Mouse (Mus musculus): ENCODE data around the gene Pwp1. TPM values are rescaled to one million over a fixed set of nuclear protein-coding genes. Genes with fewer than 3 reads are reported as not detected.
"Not testable (repeated sequence)": the region's sequence is repeated elsewhere in the genome, so short reads cannot be mapped to it uniquely, and the experiment has no call there.

Pwp1 gene
- 10 to 100 TPM; 12.6 to 14.0 TPM for total RNA-seq (2021)
- polyA plus RNA-seq (2012; rRNA removed) = 7.0 and 12.9 TPM in 2 replicates
- long read RNA-seq, transcript Pwp1-201 (15 exons, 2,572 nt) = major isoform, 16 of 16 reads
- long read RNA-seq, partial matches to known transcripts = 0 of 16 reads
- long read RNA-seq, other reads (novel, unspliced or antisense) = 0 of 16 reads

- DNase-seq = peak; percentile 27 to 28
- H3K27me3 ChIP-seq (ENCODE audit: control insufficient read depth, insufficient read depth, low read length); intact Hi-C loops (cut with DNase I); H3K36me3 ChIP-seq (ENCODE audit: control insufficient read depth, insufficient read depth, low read length); H3K79me2 ChIP-seq (replicated peaks; ENCODE audit: control insufficient read depth, insufficient read depth, low read length); H3K4me1 ChIP-seq (ENCODE audit: control insufficient read depth, insufficient read depth, low read length); H3K27ac ChIP-seq: not testable (repeated sequence)
- 3% methylated on average over 48 of the region's 49 CpGs for WGBS
- peak within 1 kb of the TSS; percentile 28 for H3K4me3 ChIP-seq
- peak within 1 kb of the TSS; percentile 62 for H3K9ac ChIP-seq (ENCODE audit: low read depth, low read length)
Measured at GRCm38 (mm10) chr10:85829085-85829853, at the start of gene Pwp1. Gene Pwp1, plus strand, starts transcription at chr10:85829494.

DNA sequence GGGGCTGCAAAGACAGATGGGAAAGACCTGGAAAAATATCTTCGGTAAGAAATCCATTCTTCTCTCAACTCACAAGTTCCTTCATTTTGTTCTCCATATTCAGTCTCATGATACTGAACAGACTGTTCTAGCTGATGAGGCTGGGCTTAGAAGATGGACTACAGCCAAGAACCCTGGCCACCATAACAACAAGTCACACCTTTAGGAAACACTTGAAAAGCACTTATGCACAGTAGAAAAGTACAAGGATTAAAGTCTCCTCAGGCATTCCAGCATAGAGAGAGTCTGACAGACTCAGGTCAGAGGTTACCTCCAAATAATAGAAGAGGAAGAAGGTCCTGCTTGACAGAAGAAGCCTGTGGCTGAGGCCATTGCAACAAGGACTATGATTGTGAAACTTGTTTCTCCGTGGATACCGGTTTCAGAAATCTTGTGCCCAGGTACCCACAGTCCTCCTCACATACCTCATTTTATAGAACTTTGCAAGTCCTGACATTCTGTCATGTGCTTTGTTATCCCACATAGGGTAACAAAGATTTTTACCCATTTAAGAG, 7.1 kb upstream of the Pwp1 start:
- H3K4me3 ChIP-seq; H3K9ac ChIP-seq (ENCODE audit: low read depth, low read length); DNase-seq; H3K79me2 ChIP-seq (replicated peaks; ENCODE audit: control insufficient read depth, insufficient read depth, low read length); H3K27me3 ChIP-seq (ENCODE audit: control insufficient read depth, insufficient read depth, low read length); H3K4me1 ChIP-seq (ENCODE audit: control insufficient read depth, insufficient read depth, low read length); H3K36me3 ChIP-seq (ENCODE audit: control insufficient read depth, insufficient read depth, low read length); intact Hi-C loops (cut with DNase I); H3K27ac ChIP-seq: not testable (repeated sequence)
- WGBS = 79% methylated on average over 1 of the region's 3 CpGs

DNA sequence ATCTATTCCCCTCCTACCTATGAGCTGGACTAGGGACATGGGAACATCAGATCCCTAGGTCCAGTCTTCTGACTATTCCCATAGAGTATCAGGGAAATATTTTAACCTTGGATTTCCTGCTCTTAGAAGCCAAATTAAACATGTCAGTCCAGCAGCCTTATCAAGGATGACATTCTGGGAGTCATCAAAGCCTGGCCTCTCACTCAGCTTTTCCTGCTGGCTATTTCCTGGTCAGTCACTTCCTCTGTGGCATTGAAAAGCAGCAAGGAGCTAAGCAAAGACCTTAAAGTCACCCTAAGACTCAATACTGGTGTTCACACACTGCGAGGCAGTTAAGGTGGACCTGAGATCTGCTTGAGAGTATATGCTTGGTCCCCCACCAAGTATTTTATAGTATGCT, 5.5 kb upstream of the Pwp1 start:
- H3K27ac ChIP-seq; intact Hi-C loops (cut with DNase I); H3K9ac ChIP-seq (ENCODE audit: low read depth, low read length); H3K79me2 ChIP-seq (replicated peaks; ENCODE audit: control insufficient read depth, insufficient read depth, low read length); H3K27me3 ChIP-seq (ENCODE audit: control insufficient read depth, insufficient read depth, low read length); H3K36me3 ChIP-seq (ENCODE audit: control insufficient read depth, insufficient read depth, low read length); H3K4me1 ChIP-seq (ENCODE audit: control insufficient read depth, insufficient read depth, low read length); DNase-seq; H3K4me3 ChIP-seq: not testable (repeated sequence)
- 38% methylated on average over 1 of the region's 1 CpGs for WGBS

GRCm38 (mm10) chr10:85828722-85829084, 591 bp upstream of the Pwp1 start:
- 45% methylated on average over 5 of the region's 5 CpGs for WGBS
- H3K4me1 ChIP-seq (ENCODE audit: control insufficient read depth, insufficient read depth, low read length); H3K27me3 ChIP-seq (ENCODE audit: control insufficient read depth, insufficient read depth, low read length); H3K79me2 ChIP-seq (replicated peaks; ENCODE audit: control insufficient read depth, insufficient read depth, low read length); DNase-seq; H3K27ac ChIP-seq; H3K9ac ChIP-seq (ENCODE audit: low read depth, low read length); H3K36me3 ChIP-seq (ENCODE audit: control insufficient read depth, insufficient read depth, low read length); intact Hi-C loops (cut with DNase I); H3K4me3 ChIP-seq: not testable (repeated sequence)

- intact Hi-C loops (cut with DNase I) = no loop called here
- no peaks in the 10 kb centered on the region for H3K4me1 ChIP-seq (ENCODE audit: control insufficient read depth, insufficient read depth, low read length)
- H3K27me3 ChIP-seq (ENCODE audit: control insufficient read depth, insufficient read depth, low read length) = no peaks in the 10 kb centered on the region
- no peak for TF ChIP-seq CTCF (IDR thresholded peaks at IDR 0.05)
- no peak for TF ChIP-seq POLR2A (IDR thresholded peaks at IDR 0.05; ENCODE audit: insufficient read depth, low read depth, low read length)
- TF ChIP-seq EP300 (IDR thresholded peaks at IDR 0.05; ENCODE audit: insufficient read depth, low read depth, low read length) = no peak
- H3K27ac ChIP-seq = no peak overlapping the region
- no peak overlapping the region for H3K9ac ChIP-seq (ENCODE audit: low read depth, low read length)
- no peaks in the 10 kb centered on the region for H3K79me2 ChIP-seq (replicated peaks; ENCODE audit: control insufficient read depth, insufficient read depth, low read length)
- WGBS = 59% methylated on average over 4 of the region's 4 CpGs
- no peak for DNase-seq
- H3K36me3 ChIP-seq (ENCODE audit: control insufficient read depth, insufficient read depth, low read length) = no peaks in the 10 kb centered on the region
- no peak overlapping the region for H3K4me3 ChIP-seq
Measured at GRCm38 (mm10) chr10:85846105-85846862, 17.0 kb downstream of the Pwp1 start.

GRCm38 (mm10) chr10:85871698-85872478, 42.6 kb downstream of the Pwp1 start:
- Histone ChIP-seq H3K27me3 (ENCODE audit: control insufficient read depth, insufficient read depth, low read length) (no peaks in the 10 kb centered on the region), H3K27ac (peak overlapping the region; percentile 73), H3K9ac (ENCODE audit: low read depth, low read length) (peak overlapping the region; percentile 94), H3K4me3 (peak overlapping the region; percentile 89), H3K36me3 (ENCODE audit: control insufficient read depth, insufficient read depth, low read length) (no peaks in the 10 kb centered on the region), H3K4me1 (ENCODE audit: control insufficient read depth, insufficient read depth, low read length) (no peaks in the 10 kb centered on the region; the same call in 1 of the 2 replicates), H3K79me2 (replicated peaks; ENCODE audit: control insufficient read depth, insufficient read depth, low read length) (no peaks in the 10 kb centered on the region)
- under 1% methylated on average over 55 of the region's 55 CpGs for WGBS
- peak; percentile 90 to 93 for DNase-seq
- peak; percentile 69 for TF ChIP-seq POLR2A (IDR thresholded peaks at IDR 0.05; ENCODE audit: insufficient read depth, low read depth, low read length)
- TF ChIP-seq CTCF (IDR thresholded peaks at IDR 0.05) = no peak
- intact Hi-C loops (cut with DNase I) = no loop called here
